Mouse (Mus musculus) ES-E14 (cell line): Measurements from ENCODE around the gene Cep57l1. TPM values are rescaled to one million over a fixed set of nuclear protein-coding genes. Genes with fewer than 3 reads are reported as not detected.
A peak's percentile ranks its signal among the peaks of the same experiment; 100 is the strongest.

ENCODE experiments used
- DNase-seq: peaks from one replicate; pipeline ENCODE4 v3.0.0-alpha.2; 2013; ENCODE audit warnings: low read depth, low spot score
- H3K27ac ChIP-seq: 2 replicates; pipeline ENCODE4 v1.5.1; 2012; ENCODE audit warnings: low read depth, mild to moderate bottlenecking, low read length, moderate library complexity, mixed read lengths; ENCODE audit not compliant: poor library complexity, insufficient read depth, severe bottlenecking
- H3K36me3 ChIP-seq: 2 replicates; pipeline ENCODE4 v1.6.1; 2012; ENCODE audit warnings: mild to moderate bottlenecking, low read length, moderate library complexity, mixed read lengths; ENCODE audit not compliant: control insufficient read depth, poor library complexity, insufficient read depth, severe bottlenecking
- H3K4me1 ChIP-seq, 2 experiments: fragments of 150-350 bp in 1 of 2; sonication (generic) in 1 of 2; 2 replicates each; pipeline ENCODE4 v1.6.1; 2012; ENCODE audit warnings: low read length in 2 of 2, mild to moderate bottlenecking in 1 of 2, mixed read lengths in 1 of 2; ENCODE audit not compliant: control insufficient read depth in 2 of 2, insufficient read depth in 2 of 2, poor library complexity in 1 of 2
- H3K4me3 ChIP-seq, 2 experiments: fragments of 150-350 bp in 1 of 2; sonication (generic) in 1 of 2; 2 replicates each; pipeline ENCODE4 v1.5.1; 2012; ENCODE audit warnings: low read length in 2 of 2, low read depth in 1 of 2, mild to moderate bottlenecking in 1 of 2, mixed read lengths in 1 of 2; ENCODE audit not compliant: insufficient read depth in 1 of 2, poor library complexity in 1 of 2, severe bottlenecking in 1 of 2
- H3K9ac ChIP-seq: 2 replicates; pipeline ENCODE4 v1.6.1; 2012; ENCODE audit warnings: low read depth, mild to moderate bottlenecking, low read length, mixed read lengths; ENCODE audit not compliant: poor library complexity, insufficient read depth, severe bottlenecking
- H3K9me3 ChIP-seq: fragments of 150-350 bp; sonication (generic); 2 replicates; pipeline ENCODE4 v1.6.1; 2012; ENCODE audit warnings: low read depth, mild to moderate bottlenecking, low read length; ENCODE audit not compliant: control insufficient read depth, insufficient read depth
- CHD2 ChIP-seq: IDR thresholded peaks from 2 replicates; pipeline ENCODE4 v1.6.1; 2014; ENCODE audit warnings: mild to moderate bottlenecking, low read depth, low read length, inconsistent platforms
- HCFC1 ChIP-seq: IDR thresholded peaks from 2 replicates; pipeline ENCODE4 v1.6.1; 2012; ENCODE audit warnings: low read length, inconsistent platforms, borderline replicate concordance; ENCODE audit not compliant: insufficient read depth
- MAFK ChIP-seq: IDR thresholded peaks from 2 replicates; pipeline ENCODE4 v1.6.1; 2014; ENCODE audit warnings: mild to moderate bottlenecking, low read depth, low read length, inconsistent platforms; ENCODE audit not compliant: insufficient read depth
- ZC3H11A ChIP-seq: IDR thresholded peaks from 2 replicates; pipeline ENCODE4 v1.6.1; 2012; ENCODE audit warnings: low read depth, mild to moderate bottlenecking, inconsistent platforms, low read length, borderline replicate concordance
- ZNF384 ChIP-seq: IDR thresholded peaks from 2 replicates; pipeline ENCODE4 v1.6.1; 2012; ENCODE audit warnings: low read depth, low read length, inconsistent platforms
- in situ Hi-C, 2 experiments: fragments of 600-800 bp; cut with MboI; formaldehyde crosslinking; loops; one replicate each; pipeline ENCODE4 v1.15.1; 2025; ENCODE audit warnings: low sequenced_read_pairs in 2 of 2, inconsistent platforms in 1 of 2; ENCODE audit not compliant: unreplicated experiment in 2 of 2
- total RNA-seq: library from RNA; depleted of rRNA; stranded (reverse); fragments of 300-350 nt; gene quantifications from 2 replicates; pipeline ENCODE4 v1.2.3, GENCODE M21; 2012; rRNA removed

Cep57l1 gene
- total RNA-seq = 29.3 and 32.0 TPM in 2 replicates

DNA sequence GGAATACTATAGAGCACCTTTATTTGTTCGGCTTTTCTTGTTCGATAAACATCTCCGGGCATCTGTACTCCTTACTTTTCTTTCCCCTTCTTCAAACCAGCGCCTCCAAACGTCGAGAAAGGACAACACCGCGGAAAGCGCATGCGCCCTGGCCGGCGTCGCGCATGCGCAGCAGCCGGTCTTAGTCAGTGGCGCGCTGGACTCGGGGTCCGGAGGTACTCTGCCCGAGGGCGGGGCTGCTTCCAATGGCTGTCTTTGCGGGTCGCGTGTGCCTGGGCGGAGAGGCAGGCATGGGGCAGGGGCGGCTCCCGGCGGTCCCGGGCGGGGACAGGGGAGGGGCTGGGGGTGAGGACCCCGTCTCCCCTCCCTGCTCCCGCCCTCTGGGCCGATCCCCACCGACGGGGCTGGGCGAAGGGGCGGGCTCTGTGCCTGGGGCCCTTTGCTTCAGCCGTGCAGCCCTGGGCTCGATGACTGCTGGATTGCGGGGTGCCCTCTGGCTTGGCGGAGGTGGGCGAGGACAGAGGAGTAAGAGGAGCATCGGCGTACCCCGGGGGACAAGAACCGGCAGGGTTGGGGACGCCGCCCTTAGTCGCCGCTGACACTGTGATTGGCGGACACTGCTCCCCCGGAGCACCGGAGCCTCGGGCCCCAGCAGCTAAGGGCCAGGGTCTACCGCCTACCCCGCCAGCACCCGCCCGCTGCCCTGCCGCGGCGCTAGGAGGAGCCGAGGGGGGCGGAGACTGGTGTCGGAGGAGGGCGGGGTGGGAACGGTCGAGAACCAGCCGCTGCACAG lies at the start of gene Cep57l1, which contains the start of gene Sesn1:
Cep57l1 (minus strand) TSS at position 101 of the 793 bp plus-strand sequence.
Sesn1 (plus strand) TSS at position 165 of the 793 bp plus-strand sequence.
- H3K9ac ChIP-seq = peak within 1 kb of the TSS; percentile 94
- DNase-seq = peak; percentile 94
- TF ChIP-seq CHD2 (no peak), HCFC1 (peak; percentile 36; the same call in 1 of the 2 replicates)
- in situ Hi-C loops = no loop called here
- H3K4me1 ChIP-seq = peaks cover 0 to 3% of the 10 kb centered on the region in 2 experiments; a peak in 2 of 4 replicates
- peaks cover 3% of the 10 kb centered on the region for H3K36me3 ChIP-seq
- H3K27ac ChIP-seq = peak within 1 kb of the TSS; percentile 35; the same call in 1 of the 2 replicates
- H3K4me3 ChIP-seq = peak within 1 kb of the TSS; percentile 83 to 87
- peaks cover under 1% of the 10 kb centered on the region; the same call in 1 of the 2 replicates for H3K9me3 ChIP-seq

GRCm38 (mm10) chr10:41848721-41849120 lies 39.0 kb upstream of the Cep57l1 start:
- Histone ChIP-seq H3K9ac (no peak overlapping the region), H3K4me1 (no peaks in the 10 kb centered on the region), H3K9me3 (no peaks in the 10 kb centered on the region), H3K36me3 (no peaks in the 10 kb centered on the region), H3K4me3 (no peak overlapping the region), H3K27ac (no peak overlapping the region)
- in situ Hi-C loops = no loop called here
- TF ChIP-seq ZNF384 = no peak
- no peak for DNase-seq

GRCm38 (mm10) chr10:41847737-41848136 lies 38.1 kb upstream of the Cep57l1 start:
- Histone ChIP-seq H3K4me3 (no peak overlapping the region), H3K36me3 (no peaks in the 10 kb centered on the region), H3K4me1 (no peaks in the 10 kb centered on the region), H3K9ac (no peak overlapping the region), H3K27ac (no peak overlapping the region), H3K9me3 (no peaks in the 10 kb centered on the region)
- DNase-seq = no peak
- in situ Hi-C loops = no loop called here
- TF ChIP-seq ZNF384 = no peak
- TF ChIP-seq CHD2 = no peak
- no peak for TF ChIP-seq MAFK

GRCm38 (mm10) chr10:41838911-41839310 lies 29.2 kb upstream of the Cep57l1 start:
- Histone ChIP-seq H3K36me3 (no peaks in the 10 kb centered on the region), H3K9ac (no peak overlapping the region), H3K27ac (no peak overlapping the region), H3K4me1 (peaks cover 0 to 4% of the 10 kb centered on the region in 2 experiments; a peak in 1 of 4 replicates), H3K9me3 (no peaks in the 10 kb centered on the region), H3K4me3 (no peak overlapping the region)
- in situ Hi-C loops = loop anchor here in 1 of 2 experiments (10.0 kb wide), 1 partner anchor 456 kb away; no protein-coding TSS in a partner anchor
- DNase-seq = no peak
- no peak for TF ChIP-seq HCFC1
- TF ChIP-seq ZNF384 = no peak
- no peak for TF ChIP-seq MAFK
- TF ChIP-seq CHD2 = no peak
- no peak for TF ChIP-seq ZC3H11A

- Histone ChIP-seq H3K27ac (no peak overlapping the region), H3K4me3 (no peak overlapping the region), H3K4me1 (peaks cover 0 to 12% of the 10 kb centered on the region in 2 experiments; a peak in 2 of 4 replicates), H3K9ac (no peak overlapping the region), H3K36me3 (no peaks in the 10 kb centered on the region), H3K9me3 (no peaks in the 10 kb centered on the region)
- in situ Hi-C loops = loop anchor here in 1 of 2 experiments (10.0 kb wide), 1 partner anchor 461 kb away; no protein-coding TSS in a partner anchor
- no peak for DNase-seq
- TF ChIP-seq CHD2 (no peak), HCFC1 (no peak), ZNF384 (no peak), ZC3H11A (no peak)
Measured at GRCm38 (mm10) chr10:41834131-41834530, 24.5 kb upstream of the Cep57l1 start.
